Mouse (Mus musculus) lung, embryonic 14.5 days (tissue): ENCODE results near the gene B3gntl1. TPM values are rescaled to one million over a fixed set of nuclear protein-coding genes. Genes with fewer than 3 reads are reported as not detected.
A peak's percentile ranks its signal among the peaks of the same experiment; 100 is the strongest.

Source experiments
- ATAC-seq: fragments of 200-750 bp; cut with Nextera tagmentation; 2 replicates; pipeline ENCODE4 v1.8.0; 2017; ENCODE audit warnings: mild to moderate bottlenecking, moderate TSS enrichment, moderate library complexity; ENCODE audit not compliant: insufficient read depth
- DNase-seq: peaks from one replicate; pipeline ENCODE4 v3.0.0-alpha.2; 2015
- H3K27ac ChIP-seq: fragments of 300-500 bp; sonication (generic); 2 replicates; pipeline ENCODE4 v1.5.1; 2014; ENCODE audit warnings: low read depth, mild to moderate bottlenecking, moderate library complexity
- H3K27me3 ChIP-seq: fragments of 300-500 bp; sonication (generic); 2 replicates; pipeline ENCODE4 v1.6.1; 2014; ENCODE audit warnings: low read length, control low read depth; ENCODE audit not compliant: insufficient read depth
- H3K36me3 ChIP-seq: fragments of 300-500 bp; sonication (generic); 2 replicates; pipeline ENCODE4 v1.6.1; 2014; ENCODE audit warnings: control low read depth; ENCODE audit not compliant: insufficient read depth
- H3K4me1 ChIP-seq: fragments of 300-500 bp; sonication (generic); 2 replicates; pipeline ENCODE4 v1.6.1; 2014; ENCODE audit warnings: antibody characterized with exemption, control low read depth; ENCODE audit not compliant: insufficient read depth
- H3K4me2 ChIP-seq: fragments of 300-500 bp; sonication (generic); 2 replicates; pipeline ENCODE4 v1.6.1; 2014; ENCODE audit warnings: mild to moderate bottlenecking
- H3K4me3 ChIP-seq: fragments of 300-500 bp; sonication (generic); 2 replicates; pipeline ENCODE4 v1.5.1; 2014; ENCODE audit warnings: low read depth, low read length
- H3K9ac ChIP-seq: fragments of 300-500 bp; sonication (generic); 2 replicates; pipeline ENCODE4 v1.6.1; 2014
- H3K9me3 ChIP-seq: fragments of 300-500 bp; sonication (generic); 2 replicates; pipeline ENCODE4 v1.6.1; 2016; ENCODE audit warnings: low read depth, low read length, control low read depth
- CTCF ChIP-seq: IDR thresholded peaks from 2 replicates; pipeline ENCODE4 v1.5.1; 2016; ENCODE audit warnings: antibody characterized with exemption, low read depth
- WGBS: fragments of 180-500 bp; shearing (Covaris S2); extraction: QIAGEN DNeasy Blood & Tissue Kit; methylation state at CpG from one replicate; pipeline ENCODE4 v1.1.7; 2014; 5-methylcytosine and 5-hydroxymethylcytosine counted together
- polyA plus RNA-seq: library from polyadenylated mRNA; unstranded; fragments of >200 nt; fragmentation: Nextera tagmentation; extraction: Ambion mirVana; gene quantifications from 2 replicates; pipeline ENCODE4 v1.2.1, GENCODE M21; 2014

The B3gntl1 gene
- polyA plus RNA-seq, 1 experiment from 2014 or later, result 7.3 TPM

DNA sequence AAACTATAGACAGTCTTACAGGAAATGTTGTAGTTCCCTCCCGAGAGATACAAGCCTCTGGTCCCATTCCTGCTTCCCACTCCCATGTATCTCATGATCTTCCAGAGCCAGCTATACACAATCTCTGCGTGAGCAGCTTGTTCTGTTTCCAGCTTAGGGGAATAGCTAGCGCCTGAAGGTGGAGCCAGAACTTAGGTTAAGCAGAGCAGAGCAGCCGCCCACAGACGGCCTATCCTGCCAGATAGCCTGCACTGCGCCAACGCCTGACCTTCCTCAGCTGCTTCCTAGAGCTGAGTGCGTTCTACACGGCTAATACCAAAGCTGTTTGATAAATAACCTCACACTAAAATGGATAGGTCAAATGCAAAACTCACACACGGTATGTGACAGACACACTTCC lies 23.1 kb downstream of the B3gntl1 start:
- H3K9ac ChIP-seq, result no peak overlapping the region
- no peaks in the 10 kb centered on the region for H3K4me1 ChIP-seq
- no peak overlapping the region for H3K4me2 ChIP-seq
- H3K27me3 ChIP-seq, result no peaks in the 10 kb centered on the region
- no peak overlapping the region for H3K27ac ChIP-seq
- H3K9me3 ChIP-seq, result no peaks in the 10 kb centered on the region
- DNase-seq, result peak; percentile 62
- ATAC-seq, result peak; percentile 65
- H3K4me3 ChIP-seq, result no peak overlapping the region
- WGBS, result 38% methylated on average over 10 of the region's 10 CpGs
- H3K36me3 ChIP-seq, result peaks cover 11% of the 10 kb centered on the region; the same call in 1 of the 2 replicates
- peak; percentile 43; the same call in 1 of the 2 replicates for TF ChIP-seq CTCF

DNA sequence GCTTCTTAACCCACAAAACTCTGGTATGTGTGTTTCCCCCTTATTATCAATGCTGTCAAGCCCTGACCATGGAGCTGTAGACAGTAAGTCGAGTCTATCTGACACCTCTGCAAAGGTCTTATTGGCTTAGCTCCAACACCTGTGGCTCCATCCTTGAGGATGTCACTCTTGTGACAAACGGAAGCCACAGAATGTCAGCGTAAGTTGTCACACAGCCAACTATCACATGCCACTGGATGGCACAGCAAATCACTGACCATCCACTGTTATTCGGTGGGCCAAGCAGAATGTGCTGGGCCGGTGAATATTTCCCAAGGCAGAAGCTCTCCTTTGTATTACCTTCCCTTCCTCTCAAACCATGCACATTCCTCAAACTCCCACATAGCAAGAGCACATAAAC lies 24.8 kb downstream of the B3gntl1 start:
- Histone ChIP-seq H3K36me3 (peaks cover 11% of the 10 kb centered on the region; the same call in 1 of the 2 replicates), H3K4me1 (no peaks in the 10 kb centered on the region), H3K9ac (no peak overlapping the region), H3K4me3 (no peak overlapping the region), H3K4me2 (no peak overlapping the region), H3K9me3 (no peaks in the 10 kb centered on the region), H3K27ac (no peak overlapping the region), H3K27me3 (no peaks in the 10 kb centered on the region)
- no peak for TF ChIP-seq CTCF
- WGBS, result 87% methylated on average over 5 of the region's 5 CpGs
- no peak for DNase-seq
- no peak for ATAC-seq

DNA sequence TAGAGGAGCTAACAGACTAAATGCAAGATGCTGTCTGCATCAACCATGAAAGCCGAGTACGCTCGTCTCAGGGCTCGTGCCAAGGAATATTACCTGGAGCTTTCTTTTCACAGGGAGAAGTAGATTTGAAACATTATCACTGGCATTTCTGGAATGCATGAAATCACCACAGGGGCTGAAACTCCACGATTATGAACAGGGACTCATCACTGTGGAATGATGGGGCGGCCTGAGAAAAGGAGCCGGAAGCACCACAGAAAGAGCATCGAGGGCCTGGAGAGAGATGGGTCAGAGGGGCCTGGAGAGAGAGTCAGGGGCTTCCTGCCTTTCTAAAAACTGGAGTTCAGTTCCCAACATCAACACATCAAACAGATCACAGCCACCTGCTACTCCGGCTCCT lies 25.6 kb downstream of the B3gntl1 start:
- Histone ChIP-seq H3K27me3 (no peaks in the 10 kb centered on the region), H3K4me2 (no peak overlapping the region), H3K27ac (no peak overlapping the region), H3K9ac (no peak overlapping the region), H3K9me3 (no peaks in the 10 kb centered on the region), H3K36me3 (peaks cover 12% of the 10 kb centered on the region; the same call in 1 of the 2 replicates), H3K4me1 (no peaks in the 10 kb centered on the region), H3K4me3 (no peak overlapping the region)
- ATAC-seq (no peak), DNase-seq (no peak)
- TF ChIP-seq CTCF, result no peak
- 65% methylated on average over 9 of the region's 9 CpGs for WGBS

DNA sequence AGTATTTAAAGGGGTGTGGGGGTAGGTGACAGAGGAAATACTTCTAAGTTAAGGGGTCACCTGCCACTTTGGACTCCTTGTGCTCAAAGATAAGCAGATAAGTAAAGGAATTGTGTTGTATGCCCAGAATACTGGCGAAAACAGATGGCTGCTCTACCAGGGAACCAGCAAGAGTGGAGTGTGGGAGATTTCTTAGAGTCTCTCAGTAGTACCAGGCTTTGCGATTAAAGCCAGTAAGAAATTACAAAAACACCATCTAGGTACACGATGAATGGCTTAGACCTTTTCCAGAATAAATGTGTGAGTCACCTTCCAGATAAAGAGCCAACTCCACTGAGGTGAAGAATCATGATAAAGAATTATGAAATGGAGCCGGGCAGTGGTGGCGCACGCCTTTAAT lies 27.6 kb downstream of the B3gntl1 start:
- no peak for TF ChIP-seq CTCF
- no peak for ATAC-seq
- H3K9ac ChIP-seq, result no peak overlapping the region
- no peaks in the 10 kb centered on the region for H3K9me3 ChIP-seq
- no peak overlapping the region for H3K4me3 ChIP-seq
- H3K4me1 ChIP-seq, result no peaks in the 10 kb centered on the region
- no peaks in the 10 kb centered on the region for H3K27me3 ChIP-seq
- no peak overlapping the region for H3K4me2 ChIP-seq
- no peak for DNase-seq
- 89% methylated on average over 6 of the region's 6 CpGs for WGBS
- H3K36me3 ChIP-seq, result peaks cover 15% of the 10 kb centered on the region; the same call in 1 of the 2 replicates
- no peak overlapping the region for H3K27ac ChIP-seq

DNA sequence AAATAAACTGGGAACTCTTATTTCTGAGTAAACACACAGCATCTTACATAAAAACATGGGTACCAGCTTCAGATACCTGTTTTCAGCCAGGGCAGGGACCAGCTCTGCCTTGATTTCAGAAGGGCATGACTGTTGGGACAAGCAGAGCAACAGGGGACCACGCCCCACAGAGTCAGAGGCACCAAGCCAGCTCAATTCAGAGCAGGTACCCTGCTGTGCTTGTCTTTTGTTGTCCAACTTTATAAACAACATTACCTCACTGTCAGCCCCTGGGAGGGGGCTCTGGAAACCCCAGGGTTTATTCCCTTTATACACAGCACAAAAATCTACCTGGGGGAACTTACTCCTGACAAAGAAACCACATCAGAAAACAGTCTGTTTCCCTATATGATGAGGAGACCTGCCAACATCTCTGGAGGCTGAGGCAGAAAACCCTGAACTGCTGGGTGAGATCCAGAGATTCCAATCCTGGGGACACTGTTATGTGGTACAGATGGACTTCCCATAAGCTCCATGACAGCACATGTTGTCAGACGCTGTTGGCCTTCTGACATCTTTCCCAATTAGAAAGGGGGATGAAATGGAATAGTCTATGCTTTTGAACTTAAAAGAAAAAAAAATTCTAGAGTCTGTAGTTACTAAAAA lies 31.3 kb downstream of the B3gntl1 start:
- 82% methylated on average over 2 of the region's 2 CpGs for WGBS
- ATAC-seq (no peak), DNase-seq (no peak)
- Histone ChIP-seq H3K4me2 (no peak overlapping the region), H3K4me1 (no peaks in the 10 kb centered on the region), H3K4me3 (no peak overlapping the region), H3K27ac (no peak overlapping the region), H3K9me3 (no peaks in the 10 kb centered on the region), H3K9ac (no peak overlapping the region), H3K36me3 (peaks cover 18% of the 10 kb centered on the region), H3K27me3 (no peaks in the 10 kb centered on the region)
- TF ChIP-seq CTCF, result no peak

DNA sequence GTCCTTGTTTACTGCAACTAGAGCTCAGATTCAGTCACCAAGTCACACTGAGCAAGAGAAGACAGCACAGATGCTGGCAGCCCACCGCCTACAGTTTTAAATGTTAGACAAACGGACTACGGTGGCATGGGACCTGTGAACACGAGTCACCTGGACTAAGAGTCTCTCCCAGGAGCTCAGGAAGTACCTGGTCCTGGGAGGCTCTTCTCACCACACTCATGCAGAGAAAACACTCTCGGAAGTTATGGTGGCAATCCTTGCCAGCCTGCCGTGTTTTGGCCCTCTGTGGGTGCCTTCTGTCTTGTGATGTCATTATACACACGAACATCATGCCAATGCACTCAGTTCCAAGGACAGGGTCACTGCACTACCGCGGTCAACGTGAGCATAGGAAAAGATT lies 36.3 kb downstream of the B3gntl1 start:
- TF ChIP-seq CTCF, result no peak
- no peak overlapping the region for H3K4me2 ChIP-seq
- 86% methylated on average over 10 of the region's 10 CpGs for WGBS
- no peaks in the 10 kb centered on the region for H3K4me1 ChIP-seq
- ATAC-seq (no peak), DNase-seq (no peak)
- no peak overlapping the region for H3K27ac ChIP-seq
- no peaks in the 10 kb centered on the region for H3K27me3 ChIP-seq
- no peak overlapping the region for H3K4me3 ChIP-seq
- no peak overlapping the region for H3K9ac ChIP-seq
- H3K9me3 ChIP-seq, result no peaks in the 10 kb centered on the region
- H3K36me3 ChIP-seq, result peaks cover 12% of the 10 kb centered on the region

DNA sequence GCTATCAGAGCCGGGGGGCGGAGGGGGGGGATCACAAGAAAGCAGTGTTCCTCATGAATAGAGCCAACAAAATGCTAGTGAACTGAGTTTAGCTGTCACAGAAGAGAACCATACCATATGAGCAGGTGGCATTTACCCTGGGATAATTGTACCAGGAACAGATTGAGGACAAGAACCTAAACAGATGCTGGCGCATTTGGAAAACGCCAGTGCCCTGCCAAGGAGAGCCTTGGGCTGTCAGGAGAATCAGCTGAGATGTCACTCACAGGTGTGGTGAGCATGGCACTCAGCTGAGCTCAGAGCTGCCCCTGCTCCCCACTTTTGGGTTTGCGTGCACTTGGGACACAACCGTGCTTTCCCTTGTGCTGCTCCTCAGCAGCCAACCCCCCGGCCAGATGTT lies 41.5 kb downstream of the B3gntl1 start:
- H3K4me2 ChIP-seq, result no peak overlapping the region
- no peak overlapping the region for H3K27ac ChIP-seq
- no peak overlapping the region for H3K9ac ChIP-seq
- H3K4me3 ChIP-seq, result no peak overlapping the region
- ATAC-seq (no peak), DNase-seq (no peak)
- WGBS, result 90% methylated on average over 7 of the region's 7 CpGs
- H3K36me3 ChIP-seq, result peaks cover 15% of the 10 kb centered on the region; the same call in 1 of the 2 replicates
- no peaks in the 10 kb centered on the region for H3K4me1 ChIP-seq
- no peak for TF ChIP-seq CTCF
- no peaks in the 10 kb centered on the region for H3K27me3 ChIP-seq
- no peaks in the 10 kb centered on the region for H3K9me3 ChIP-seq
